Mouse (Mus musculus) small intestine, adult 2 months (tissue): Measurements from ENCODE around the gene Tmigd1. TPM values are rescaled to one million over a fixed set of nuclear protein-coding genes. Genes with fewer than 3 reads are reported as not detected.

Experiments used
- H3K27ac ChIP-seq: fragments of 200-500 bp; 2 replicates; pipeline ENCODE4 v1.5.1; 2012; ENCODE audit warnings: low read depth, low read length, control low read depth, inconsistent platforms; ENCODE audit not compliant: insufficient read depth
- H3K27me3 ChIP-seq: fragments of 200-500 bp; 2 replicates; pipeline ENCODE4 v1.6.1; 2012; ENCODE audit warnings: mild to moderate bottlenecking, moderate library complexity, low read length, inconsistent platforms; ENCODE audit not compliant: control insufficient read depth, insufficient read depth
- H3K36me3 ChIP-seq: fragments of 200-500 bp; 2 replicates; pipeline ENCODE4 v1.6.1; 2012; ENCODE audit warnings: mild to moderate bottlenecking, low read length, control low read depth, inconsistent platforms; ENCODE audit not compliant: control insufficient read depth, insufficient read depth
- H3K4me1 ChIP-seq: fragments of 200-500 bp; 2 replicates; pipeline ENCODE4 v1.6.1; 2012; ENCODE audit warnings: low read length, inconsistent platforms, mixed read lengths; ENCODE audit not compliant: control insufficient read depth, insufficient read depth, insufficient read length
- H3K4me3 ChIP-seq: fragments of 200-500 bp; 2 replicates; pipeline ENCODE4 v1.5.1; 2012; ENCODE audit warnings: low read depth, mild to moderate bottlenecking, control low read depth, inconsistent platforms, low read length, moderate library complexity
- CTCF ChIP-seq: fragments of 200-500 bp; IDR thresholded peaks from 2 replicates; pipeline ENCODE4 v1.5.1; 2012; ENCODE audit warnings: low read depth, mild to moderate bottlenecking, control low read depth, inconsistent platforms, low read length, moderate library complexity, mixed read lengths; ENCODE audit not compliant: insufficient replicate concordance, insufficient read length; ENCODE audit errors: extremely low read depth
- POLR2A ChIP-seq: fragments of 200-500 bp; IDR thresholded peaks from 2 replicates; pipeline ENCODE4 v1.6.1; 2012; ENCODE audit warnings: low read depth, mild to moderate bottlenecking, control low read depth, inconsistent platforms, low read length, moderate library complexity
- WGBS: fragments of 180-500 bp; shearing (Covaris S2); methylation state at CpG from one replicate; pipeline ENCODE4 v1.1.7; 2018; 5-methylcytosine and 5-hydroxymethylcytosine counted together
- polyA plus RNA-seq: library from polyadenylated mRNA; depleted of rRNA; stranded (reverse); fragments of >200 nt; gene quantifications from 2 replicates; pipeline ENCODE4 v1.2.3, GENCODE M21; 2012; rRNA removed

Gene Tmigd1
- polyA plus RNA-seq, 1 experiment, result 8.4 TPM

DNA sequence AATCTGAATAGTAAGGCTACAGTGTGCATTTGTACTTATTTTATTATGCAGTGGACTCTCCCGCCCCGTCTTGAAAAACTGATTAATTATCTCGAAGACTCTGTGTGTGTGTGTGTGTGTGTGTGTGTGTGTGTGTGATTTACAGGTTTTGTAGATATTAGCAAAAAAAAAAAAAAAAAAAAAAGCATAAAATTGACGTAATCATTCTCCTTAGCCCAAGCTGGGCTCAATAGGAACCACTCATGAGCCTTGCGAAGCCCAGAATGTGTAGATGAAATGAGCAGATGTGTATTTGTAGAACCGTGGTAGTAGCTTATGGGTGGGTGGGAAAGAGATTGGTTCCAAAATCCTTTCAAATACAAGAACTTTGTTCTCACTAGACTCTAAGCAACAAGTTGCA is 42.9 kb downstream of the Tmigd1 start:
- Histone ChIP-seq H3K4me1 (peaks cover 3% of the 10 kb centered on the region; the same call in 1 of the 2 replicates), H3K27ac (peak overlapping the region; percentile 6), H3K36me3 (no peaks in the 10 kb centered on the region), H3K27me3 (no peaks in the 10 kb centered on the region), H3K4me3 (no peak overlapping the region)
- no peak for TF ChIP-seq CTCF
- TF ChIP-seq POLR2A, result no peak
- WGBS, result 48% methylated on average over 6 of the region's 6 CpGs

GRCm38 (mm10) chr11:76945386-76946202 is 43.6 kb downstream of the Tmigd1 start:
- Histone ChIP-seq H3K36me3 (no peaks in the 10 kb centered on the region; the same call in 1 of the 2 replicates), H3K4me1 (peaks cover 3% of the 10 kb centered on the region; the same call in 1 of the 2 replicates), H3K4me3 (peak overlapping the region; percentile 92), H3K27ac (peak overlapping the region; percentile 6), H3K27me3 (no peaks in the 10 kb centered on the region)
- no peak for TF ChIP-seq CTCF
- peak; percentile 77 for TF ChIP-seq POLR2A
- WGBS, result under 1% methylated on average over 57 of the region's 58 CpGs

- H3K27ac ChIP-seq, result no peak overlapping the region
- peaks cover 3% of the 10 kb centered on the region; the same call in 1 of the 2 replicates for H3K4me1 ChIP-seq
- H3K27me3 ChIP-seq, result no peaks in the 10 kb centered on the region
- H3K36me3 ChIP-seq, result peaks cover 3% of the 10 kb centered on the region
- peak overlapping the region; percentile 92 for H3K4me3 ChIP-seq
- TF ChIP-seq POLR2A (no peak), CTCF (no peak)
- 2% methylated on average over 8 of the region's 8 CpGs for WGBS
These were observed 44.2 kb downstream of the Tmigd1 start for GRCm38 (mm10) chr11:76946203-76946585.

GRCm38 (mm10) chr11:76953536-76953935 is 51.6 kb downstream of the Tmigd1 start:
- Histone ChIP-seq H3K27me3 (no peaks in the 10 kb centered on the region), H3K36me3 (peaks cover 52% of the 10 kb centered on the region), H3K27ac (no peak overlapping the region), H3K4me1 (no peaks in the 10 kb centered on the region), H3K4me3 (no peak overlapping the region)
- TF ChIP-seq POLR2A (no peak), CTCF (no peak)
- 86% methylated on average over 2 of the region's 2 CpGs for WGBS

GRCm38 (mm10) chr11:76965703-76966102 is 63.7 kb downstream of the Tmigd1 start:
- Histone ChIP-seq H3K4me1 (no peaks in the 10 kb centered on the region), H3K27me3 (no peaks in the 10 kb centered on the region), H3K4me3 (no peak overlapping the region), H3K27ac (no peak overlapping the region), H3K36me3 (peaks cover 52% of the 10 kb centered on the region)
- TF ChIP-seq CTCF, result no peak
- no peak for TF ChIP-seq POLR2A
- 82% methylated on average over 3 of the region's 3 CpGs for WGBS

Other genes starting within 250 kb of the Tmigd1 start
- gene Bhlha9, start 229.7 kb upstream of the Tmigd1 start, polyA plus RNA-seq, result not detected in 2 replicates
- 0.29 and 0.47 TPM in 2 replicates for gene Trarg1, start 222.4 kb upstream of the Tmigd1 start, polyA plus RNA-seq
- gene Gosr1, start 138.6 kb upstream of the Tmigd1 start, polyA plus RNA-seq, result 6.2 and 12.4 TPM in 2 replicates
- 16.3 and 16.4 TPM in 2 replicates for gene Cpd, start 55.1 kb upstream of the Tmigd1 start, polyA plus RNA-seq
- 2.5 and 4.8 TPM in 2 replicates for gene Blmh, start 22.6 kb downstream of the Tmigd1 start, polyA plus RNA-seq
- gene Slc6a4, start 96.4 kb downstream of the Tmigd1 start, polyA plus RNA-seq, result 21.6 and 67.2 TPM in 2 replicates
- gene Nsrp1, start 176.3 kb downstream of the Tmigd1 start, polyA plus RNA-seq, result 0.27 and 0.41 TPM in 2 replicates